Mouse (Mus musculus): ENCODE measurements at regions not wholly inside any gene's neighbourhood (a gene's known extent, or its start where the extent isn't known, plus 50 kb on each side); places are given as distances from the start of the nearest gene placed in this dataset.
"Not testable (repeated sequence)": the region's sequence is repeated elsewhere in the genome, so short reads cannot be mapped to it uniquely, and the experiment has no call there.

GRCm38 (mm10) chr8:78068087-78068910 lies 144.8 kb upstream of the Ttc29 start:
- no peak for DNase-seq (ENCODE audit: low read depth, low spot score)

GRCm38 (mm10) chr8:78073821-78074220 lies 139.3 kb upstream of the Ttc29 start:
- DNase-seq (ENCODE audit: low read depth, low spot score), result no peak

DNA sequence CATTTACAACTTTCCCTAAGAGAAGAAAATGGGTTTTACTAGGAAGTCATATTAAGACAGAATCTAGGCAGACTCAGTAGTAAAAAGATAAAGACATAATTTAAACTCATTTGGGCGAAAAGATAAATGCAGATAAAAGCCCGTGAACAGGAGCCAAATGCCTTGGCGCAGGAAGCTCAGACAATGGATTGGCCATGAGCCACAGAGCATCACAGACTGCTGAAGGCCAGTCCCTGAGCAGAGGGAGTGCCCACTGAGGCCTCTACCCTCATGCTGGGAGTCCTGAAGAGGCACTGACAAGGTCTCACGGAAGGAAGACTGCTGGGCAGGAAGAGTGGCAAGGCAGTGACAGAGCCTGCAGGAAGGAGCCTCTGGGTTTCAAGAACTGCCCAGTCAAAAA lies 136.0 kb upstream of the Ttc29 start:
- no peak for DNase-seq (ENCODE audit: low read depth, low spot score)

DNA sequence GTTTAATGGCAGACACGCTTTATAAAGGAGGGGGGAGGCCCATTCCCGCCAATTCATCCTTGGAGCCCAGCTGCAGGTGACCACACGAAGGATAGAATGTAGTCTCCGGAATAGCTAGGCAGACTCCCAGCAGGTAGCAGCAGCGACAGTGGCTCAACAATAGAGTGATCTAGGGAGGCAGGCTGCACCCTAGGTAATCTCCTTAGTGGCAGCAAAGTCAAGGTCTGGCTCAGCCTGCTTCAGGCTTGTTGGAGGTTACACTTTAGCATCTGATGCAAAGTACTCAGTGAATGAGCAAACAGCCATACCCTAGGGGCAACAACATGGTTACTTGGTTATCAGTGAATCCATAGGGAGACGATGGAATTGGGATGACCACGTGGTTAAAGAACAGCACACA lies 131.7 kb upstream of the Ttc29 start:
- not testable (repeated sequence) for DNase-seq (ENCODE audit: low read depth, low spot score)

DNA sequence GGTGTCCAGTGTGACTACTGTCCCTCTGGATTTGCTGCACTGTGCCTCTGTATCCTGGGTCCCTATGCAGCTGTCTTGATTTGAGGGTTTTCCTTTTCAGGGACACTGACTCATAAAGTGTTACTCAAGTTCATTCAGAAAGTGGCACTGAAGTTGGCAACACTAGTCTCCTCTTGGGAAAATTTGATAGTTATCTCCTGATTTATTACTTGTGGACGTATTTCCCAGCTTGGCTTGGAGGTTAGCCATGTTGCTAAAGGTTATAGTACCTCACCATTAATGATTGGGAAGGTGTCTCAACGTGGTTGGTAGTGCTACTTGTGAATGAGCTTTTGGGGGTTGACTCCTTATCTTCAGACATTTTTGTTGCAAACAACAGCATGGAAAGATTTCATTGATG lies 130.1 kb upstream of the Ttc29 start:
- no peak for DNase-seq (ENCODE audit: low read depth, low spot score)

DNA sequence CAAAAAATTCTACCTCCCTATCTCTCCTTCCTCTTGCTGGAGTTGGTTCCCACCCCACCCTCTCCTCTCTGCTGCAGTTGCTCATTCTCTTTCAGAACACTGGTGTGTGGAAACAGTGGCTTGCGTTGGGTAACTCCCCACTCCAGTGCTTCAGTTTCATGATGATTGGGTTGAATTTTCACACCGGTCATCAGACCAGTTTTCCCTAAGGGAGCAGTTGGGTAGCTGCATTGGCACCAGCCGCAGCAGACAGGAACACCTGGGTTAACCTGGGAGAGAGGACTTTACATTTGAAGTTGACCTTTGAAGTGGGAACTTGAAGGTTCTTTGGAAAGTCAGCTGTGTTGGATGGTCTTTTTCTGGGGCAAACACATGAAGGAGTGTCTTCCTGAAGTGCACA lies 126.7 kb upstream of the Ttc29 start:
- no peak for DNase-seq (ENCODE audit: low read depth, low spot score)

DNA sequence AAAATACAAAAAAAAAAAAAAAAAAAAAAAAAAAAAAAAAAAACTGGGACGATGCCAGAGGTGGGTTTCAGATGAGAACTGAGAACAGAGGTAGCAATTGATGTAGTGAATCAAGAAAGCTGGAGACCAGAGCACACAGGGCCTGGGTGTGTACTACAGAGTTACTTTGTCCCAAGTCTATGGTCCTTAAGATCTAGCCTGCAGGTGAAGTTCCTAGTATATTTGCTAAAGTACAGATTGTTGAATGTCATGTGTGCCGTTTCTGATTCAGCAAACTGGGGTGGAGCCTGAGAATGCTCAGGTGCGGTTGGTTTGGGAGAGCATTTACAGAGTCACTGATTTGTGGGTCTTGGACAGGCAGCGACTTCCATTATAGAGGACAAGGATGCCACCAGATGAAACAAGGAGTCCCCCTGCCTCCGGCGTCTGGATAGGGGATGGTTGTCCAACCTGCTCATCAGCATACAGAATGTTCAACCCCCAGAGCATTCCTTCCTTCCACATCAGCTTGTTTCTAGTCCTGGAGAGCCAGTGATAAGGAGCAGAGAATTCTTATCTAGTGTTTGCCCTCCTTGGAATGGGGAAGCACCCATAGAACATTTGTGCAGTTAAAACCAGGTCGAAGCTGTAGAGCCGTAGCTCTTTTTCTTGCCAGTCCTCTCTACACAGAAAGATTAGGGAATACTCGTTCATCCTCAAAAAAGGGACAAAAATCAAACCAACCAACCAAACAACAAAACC lies 122.5 kb upstream of the Ttc29 start:
- DNase-seq (ENCODE audit: low read depth, low spot score), result no peak

DNA sequence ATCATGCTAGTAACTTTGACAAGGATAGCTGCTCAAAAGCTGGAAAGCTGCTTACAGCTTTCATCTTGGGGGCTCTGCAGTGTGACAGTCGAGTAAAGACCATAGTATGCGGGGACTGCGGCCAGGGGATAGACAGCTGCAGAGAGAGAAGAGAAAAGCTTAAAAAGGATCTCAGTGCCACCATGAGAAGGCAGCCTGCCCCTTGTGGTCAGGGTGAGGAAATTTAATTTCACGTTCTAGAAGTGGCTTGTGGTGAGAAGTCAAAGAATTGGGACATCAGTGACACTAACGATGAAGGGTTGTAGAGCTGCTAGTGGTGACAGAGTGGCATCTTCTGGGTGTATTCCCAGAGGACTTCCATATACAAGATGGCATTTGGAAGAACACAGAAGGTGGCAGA lies 116.7 kb upstream of the Ttc29 start:
- DNase-seq (ENCODE audit: low read depth, low spot score), result no peak

GRCm38 (mm10) chr8:78098191-78098745 lies 114.8 kb upstream of the Ttc29 start:
- DNase-seq (ENCODE audit: low read depth, low spot score), result no peak

DNA sequence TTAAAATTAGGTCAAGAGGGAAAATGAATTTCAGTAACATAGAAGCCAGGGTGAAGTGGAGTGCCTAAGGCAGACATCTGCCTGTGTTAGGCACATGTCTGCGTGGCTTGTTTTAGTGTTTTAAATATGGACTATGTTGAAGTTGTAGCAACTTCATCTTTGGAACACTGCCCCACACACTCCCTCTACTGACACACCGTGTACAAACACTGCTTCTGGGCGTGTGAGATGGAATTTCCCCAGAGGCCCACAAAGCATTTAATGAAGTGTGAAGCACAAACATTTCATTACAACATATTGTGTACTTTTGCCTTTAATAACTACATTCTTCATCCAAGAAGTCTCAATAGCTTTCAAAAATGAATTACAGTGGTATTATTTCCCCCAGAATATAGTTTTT lies 114.0 kb upstream of the Ttc29 start:
- DNase-seq (ENCODE audit: low read depth, low spot score), result no peak

- no peak for DNase-seq (ENCODE audit: low read depth, low spot score)
Measured at GRCm38 (mm10) chr8:78107339-78107738, 105.8 kb upstream of the Ttc29 start.

DNA sequence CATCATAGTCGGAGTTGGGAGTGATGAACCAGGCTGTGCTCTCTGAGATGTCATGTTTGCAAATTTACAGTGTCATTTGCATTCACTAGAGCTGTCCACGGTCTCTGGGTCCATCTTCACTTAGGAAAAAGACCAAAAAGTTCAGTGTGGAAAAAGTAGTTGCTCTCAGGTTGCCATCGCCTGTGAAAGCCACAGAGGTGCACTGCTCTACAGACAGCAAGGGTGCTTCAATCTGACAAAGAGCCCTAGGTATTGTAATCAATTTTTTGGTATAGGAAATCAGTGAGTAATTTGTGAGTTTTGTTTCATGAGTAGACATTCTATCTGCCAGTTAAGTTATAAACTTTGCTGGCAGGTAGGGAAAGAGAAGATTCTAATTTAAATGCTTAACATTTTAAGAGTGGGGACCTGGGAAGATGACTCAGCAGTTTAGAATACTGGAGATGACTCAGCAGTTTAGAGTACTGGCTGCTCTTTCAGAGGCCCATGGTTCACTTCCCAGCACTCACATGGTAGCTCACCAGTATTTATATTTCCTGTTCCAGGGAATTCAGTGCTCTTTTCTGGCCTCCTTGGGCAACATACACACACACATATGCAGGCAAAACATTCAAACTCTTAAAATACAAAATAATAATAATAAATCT lies 103.0 kb upstream of the Ttc29 start:
- peak; percentile 46 for DNase-seq (ENCODE audit: low read depth, low spot score)

DNA sequence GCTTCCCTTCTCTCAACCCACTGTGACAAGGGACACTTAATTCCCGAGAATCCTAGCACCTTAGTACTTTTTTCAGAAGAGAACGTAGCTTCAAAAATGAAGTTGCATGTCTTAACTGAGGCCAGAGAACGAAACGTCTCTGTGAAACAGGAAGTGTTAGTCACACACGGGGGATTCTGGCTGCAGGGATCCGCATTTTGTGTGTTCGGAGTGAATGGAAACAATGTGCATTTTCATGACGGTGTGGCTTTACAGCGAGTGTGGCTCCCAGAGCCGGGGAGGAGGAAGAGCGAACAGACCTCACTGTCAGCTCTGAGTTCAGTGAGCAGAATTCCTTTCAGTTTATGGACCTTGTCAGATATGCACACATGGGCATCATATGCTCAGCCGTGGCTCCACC lies 100.0 kb upstream of the Ttc29 start:
- DNase-seq (ENCODE audit: low read depth, low spot score), result peak; percentile 70

GRCm38 (mm10) chr8:78114512-78114911 lies 98.6 kb upstream of the Ttc29 start:
- no peak for DNase-seq (ENCODE audit: low read depth, low spot score)

- no peak for DNase-seq (ENCODE audit: low read depth, low spot score)
Measured at GRCm38 (mm10) chr8:78117191-78117590, 95.9 kb upstream of the Ttc29 start.

DNA sequence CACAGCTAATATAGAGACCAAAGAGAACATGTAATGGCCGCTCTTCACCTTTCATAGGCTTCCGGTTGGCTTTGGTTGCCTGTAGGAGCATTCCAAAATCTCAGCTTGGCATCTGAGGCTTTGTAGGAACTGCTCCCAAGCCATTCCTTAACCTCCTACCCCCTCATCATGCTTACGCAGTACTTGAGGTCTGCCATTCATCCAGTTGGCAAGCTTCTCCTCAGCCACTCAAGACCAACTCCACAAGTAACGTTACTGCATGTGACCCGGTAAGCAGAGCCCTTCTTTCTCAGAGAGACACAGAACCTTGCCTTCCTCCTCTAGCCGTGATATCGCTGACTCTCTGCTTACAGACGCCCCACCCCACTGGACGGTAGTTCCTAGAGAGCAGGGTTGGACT lies 94.6 kb upstream of the Ttc29 start:
- DNase-seq (ENCODE audit: low read depth, low spot score), result no peak

DNA sequence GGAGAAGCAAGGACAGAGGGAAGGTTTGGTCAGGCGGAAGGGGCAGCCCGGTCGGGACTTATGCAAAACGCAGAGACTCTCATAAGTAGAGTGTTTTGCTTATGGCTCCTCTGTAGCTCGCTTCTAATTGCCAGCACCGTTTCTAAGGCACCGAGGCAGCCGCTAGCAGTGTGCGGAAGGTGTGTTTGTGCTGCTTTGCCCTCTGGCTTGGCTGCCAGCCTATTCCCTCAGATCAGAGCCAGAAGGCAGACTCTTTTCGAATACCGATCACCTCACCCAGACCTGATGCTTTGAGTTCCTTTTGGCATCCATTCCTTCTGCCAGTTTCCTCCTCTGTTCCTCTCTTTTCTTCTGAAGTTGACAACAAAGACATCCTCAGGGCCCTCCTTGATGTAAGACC lies 93.4 kb upstream of the Ttc29 start:
- DNase-seq (ENCODE audit: low read depth, low spot score), result no peak

DNA sequence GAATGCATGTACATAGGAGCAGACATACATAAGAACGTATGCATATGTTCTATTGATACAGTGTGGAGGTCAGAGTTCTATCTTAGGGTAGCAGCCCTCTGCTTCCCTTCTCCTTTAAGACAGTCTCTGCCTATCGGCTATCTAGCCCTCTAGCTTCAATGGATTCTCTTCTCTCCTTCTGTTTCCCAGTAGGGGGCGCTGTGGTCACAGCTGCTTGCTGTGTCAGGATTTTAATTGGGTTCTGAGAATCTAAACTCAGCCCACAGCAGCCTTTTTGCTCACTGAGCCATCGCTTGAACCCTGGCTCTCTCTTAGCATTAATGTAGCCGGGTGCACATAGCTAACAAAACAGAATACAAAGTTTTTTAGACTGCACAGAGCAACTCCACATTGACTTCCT lies 88.8 kb upstream of the Ttc29 start:
- peak; percentile 66 for DNase-seq (ENCODE audit: low read depth, low spot score)

- DNase-seq (ENCODE audit: low read depth, low spot score), result peak; percentile 54
Measured at GRCm38 (mm10) chr8:78127852-78128251, 85.2 kb upstream of the Ttc29 start.

DNA sequence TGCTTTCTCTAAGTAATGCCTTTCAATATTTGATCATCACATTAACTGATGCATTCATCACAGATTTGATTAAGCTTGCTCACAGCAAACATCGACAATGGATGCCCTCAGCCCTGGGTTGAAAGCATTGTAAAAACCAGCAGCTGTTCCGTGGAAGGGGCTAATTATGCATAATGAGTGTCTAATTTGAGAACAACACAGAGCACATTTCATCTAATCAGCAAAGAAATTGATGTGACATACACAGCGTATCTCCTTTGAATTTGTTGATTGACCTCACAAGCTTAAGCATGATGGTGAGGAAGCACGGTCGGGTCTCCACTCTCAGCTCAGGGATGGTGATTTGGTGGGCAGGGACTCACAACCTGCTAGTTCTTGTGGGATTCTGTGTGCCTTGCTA lies 84.0 kb upstream of the Ttc29 start:
- no peak for DNase-seq (ENCODE audit: low read depth, low spot score)

GRCm38 (mm10) chr8:78139514-78139913 lies 73.6 kb upstream of the Ttc29 start:
- DNase-seq (ENCODE audit: low read depth, low spot score), result not testable (repeated sequence)

DNA sequence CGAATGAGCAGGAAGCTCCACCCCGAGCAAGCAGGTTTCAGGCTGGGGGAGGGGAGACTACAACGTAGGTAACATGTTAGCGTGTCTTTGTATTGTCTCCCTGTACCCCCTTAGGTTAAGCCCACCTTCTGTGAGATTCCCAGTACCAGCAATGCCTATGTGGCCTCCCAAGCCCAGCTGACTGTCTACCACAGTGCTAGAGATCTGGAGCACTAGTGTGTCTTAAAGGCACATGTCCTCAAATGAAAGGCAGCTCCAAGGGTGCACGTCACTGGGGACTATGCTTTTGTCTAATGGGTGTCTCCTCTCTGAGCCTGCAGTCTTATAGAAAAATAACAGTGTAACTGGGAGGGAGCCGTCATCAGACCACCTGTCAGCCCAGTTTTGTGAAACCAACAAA lies 65.9 kb upstream of the Ttc29 start:
- DNase-seq (ENCODE audit: low read depth, low spot score), result no peak

Measured in A20 (cell line).